Mouse (Mus musculus) lung, postnatal 25 days (tissue): Measurements from ENCODE around the gene Fbxl20.
"Not testable (repeated sequence)": the region's sequence is repeated elsewhere in the genome, so short reads cannot be mapped to it uniquely, and the experiment has no call there.

Experiments
- DNase-seq: peaks from one replicate; pipeline ENCODE4 v3.0.0; 2022; ENCODE audit warnings: low spot score

Gene Fbxl20

DNA sequence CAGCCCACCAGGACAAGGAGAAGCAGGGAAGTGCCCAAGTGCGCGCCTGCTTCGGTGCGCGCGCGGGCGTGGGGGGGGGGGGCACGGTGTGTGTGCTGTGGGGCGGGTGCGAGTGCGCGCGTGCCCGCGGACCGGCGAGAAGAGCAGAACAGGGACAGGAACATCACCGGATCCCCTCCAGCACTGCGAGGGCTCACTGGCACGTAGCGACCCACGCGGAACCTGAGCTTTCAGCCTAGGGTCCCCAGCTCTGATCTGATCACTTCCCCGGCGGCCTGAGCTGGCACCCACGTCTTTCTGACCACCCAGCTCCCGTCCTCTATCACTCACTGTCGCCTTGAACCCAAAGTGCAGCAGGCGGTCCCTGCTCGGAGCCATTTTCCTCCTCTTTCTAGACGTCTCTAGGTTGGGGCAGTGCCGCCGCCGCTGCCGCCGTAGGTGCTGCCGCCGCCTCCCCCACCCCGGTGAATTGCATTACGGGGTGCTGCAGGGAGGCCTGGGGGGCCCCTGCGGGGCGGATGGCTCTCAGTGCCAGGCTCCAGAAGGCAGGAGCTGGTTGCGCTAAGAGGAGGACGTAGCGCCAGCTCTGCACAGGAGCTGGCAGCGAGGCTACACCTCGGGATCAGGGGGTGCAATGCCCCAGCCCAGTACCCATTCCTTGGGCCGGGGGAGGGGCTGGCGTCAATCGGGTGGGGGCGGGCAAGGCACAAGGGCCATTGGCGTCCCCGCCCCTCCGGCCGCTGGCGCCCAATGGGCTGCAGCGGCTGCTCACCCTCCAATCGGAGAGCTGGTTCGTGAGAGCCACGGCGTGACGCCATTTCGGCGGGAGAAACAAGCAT, at the start of gene Fbxl20:
Gene Fbxl20, minus strand, starts transcription at position 618 of the 839 bp plus-strand sequence.
- peak; percentile 91 for DNase-seq

DNA sequence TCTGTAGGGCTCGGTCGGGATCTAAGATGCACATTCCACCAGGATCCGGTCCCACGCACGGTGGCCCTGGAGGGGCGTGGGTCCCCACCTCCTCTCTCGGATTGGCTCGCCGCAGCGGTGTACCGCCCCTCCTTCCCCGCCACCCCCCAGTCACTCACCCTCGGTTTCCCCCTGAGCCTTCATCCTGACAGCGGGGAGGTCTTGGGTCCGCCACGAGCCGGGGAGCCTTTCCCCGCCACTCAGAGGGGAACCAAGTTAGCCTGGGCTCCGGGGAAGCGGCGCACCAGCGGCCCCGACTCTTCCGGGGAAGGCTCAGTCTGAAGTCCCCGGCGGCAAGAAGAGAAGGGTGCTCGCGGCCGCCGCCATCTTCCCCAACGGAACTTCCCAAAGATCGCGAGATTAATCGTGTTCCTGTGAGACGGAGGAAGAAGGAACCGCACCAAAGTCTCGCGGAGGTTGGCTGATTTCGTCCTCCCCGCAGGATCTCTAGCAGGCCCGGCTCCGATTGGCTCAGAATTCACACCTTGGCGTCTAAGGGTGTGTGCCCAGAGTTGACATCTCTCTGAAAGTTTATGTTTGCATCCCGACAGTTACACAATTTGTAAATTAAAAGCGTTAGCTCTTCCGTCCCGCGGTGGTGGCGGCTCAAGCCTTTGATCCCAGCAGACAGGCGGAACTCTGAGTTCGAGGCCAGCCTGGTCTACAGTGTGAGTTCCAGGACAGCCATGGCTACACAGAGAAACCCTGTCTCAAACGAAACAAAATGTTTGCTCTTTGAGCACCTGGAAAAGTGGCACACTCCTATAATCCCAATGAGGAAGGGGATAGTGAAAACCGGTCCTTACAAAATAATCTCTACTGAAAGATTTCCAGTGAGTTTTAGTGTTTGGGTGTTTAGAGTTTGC, 43.0 kb upstream of the Fbxl20 start, which contains the start of gene Med1:
Gene Med1, minus strand, starts transcription at position 393 of the 905 bp plus-strand sequence.
- peak; percentile 97 for DNase-seq

DNA sequence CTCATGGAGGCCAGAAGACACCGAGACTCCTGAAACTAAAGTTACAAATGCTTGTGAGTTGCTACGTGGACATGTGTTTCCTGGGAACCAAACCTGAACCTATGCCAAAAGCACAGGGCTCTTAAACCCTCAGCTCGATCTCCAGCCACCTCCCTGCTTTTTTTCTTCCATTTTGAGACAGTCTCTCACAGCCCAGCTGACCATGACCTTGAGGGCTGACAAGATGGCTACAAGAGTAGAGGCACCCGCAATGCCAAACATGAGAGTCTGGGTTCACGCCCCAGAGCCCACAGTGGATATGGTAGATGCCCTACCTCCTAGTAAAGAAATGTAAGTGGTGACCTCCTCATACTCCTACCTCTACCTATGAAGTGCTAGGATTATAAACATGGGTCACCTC, 40.6 kb upstream of the Fbxl20 start:
- DNase-seq, result no peak

DNA sequence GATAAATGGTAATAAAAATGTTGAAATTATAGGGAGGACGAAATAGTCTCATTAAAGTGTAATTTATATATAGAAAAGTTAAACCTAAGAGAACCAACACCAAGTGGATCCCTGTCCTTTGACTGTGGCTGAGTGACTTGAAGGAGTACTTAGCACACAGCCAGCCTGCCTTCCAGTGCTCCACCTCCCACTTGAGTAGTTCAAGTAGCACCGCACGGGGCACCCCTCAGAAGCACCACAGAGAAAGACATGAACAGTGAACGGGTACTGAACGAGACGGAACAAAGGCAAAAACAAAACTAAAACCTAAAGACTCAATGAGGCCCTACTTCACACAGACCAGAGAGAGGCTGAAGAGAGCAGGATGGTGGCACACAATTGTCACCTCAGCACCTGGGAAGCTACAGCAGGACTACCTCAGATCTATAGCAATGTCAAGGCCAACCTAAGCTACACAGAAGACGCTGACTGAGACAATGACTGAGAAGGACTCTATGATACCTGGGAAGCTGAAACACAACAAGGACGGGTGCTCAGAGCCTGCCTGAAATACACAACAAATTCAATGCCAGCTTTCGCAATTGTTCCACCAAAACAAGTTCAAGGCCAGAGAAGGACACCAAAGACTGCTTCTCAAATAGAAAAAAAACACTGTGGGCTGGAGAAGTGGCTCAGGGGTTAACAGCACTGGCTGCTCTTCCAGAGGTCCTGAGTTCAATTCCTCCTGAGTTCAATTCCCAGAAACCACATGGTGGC, 37.6 kb upstream of the Fbxl20 start:
- peak; percentile 75 for DNase-seq

DNA sequence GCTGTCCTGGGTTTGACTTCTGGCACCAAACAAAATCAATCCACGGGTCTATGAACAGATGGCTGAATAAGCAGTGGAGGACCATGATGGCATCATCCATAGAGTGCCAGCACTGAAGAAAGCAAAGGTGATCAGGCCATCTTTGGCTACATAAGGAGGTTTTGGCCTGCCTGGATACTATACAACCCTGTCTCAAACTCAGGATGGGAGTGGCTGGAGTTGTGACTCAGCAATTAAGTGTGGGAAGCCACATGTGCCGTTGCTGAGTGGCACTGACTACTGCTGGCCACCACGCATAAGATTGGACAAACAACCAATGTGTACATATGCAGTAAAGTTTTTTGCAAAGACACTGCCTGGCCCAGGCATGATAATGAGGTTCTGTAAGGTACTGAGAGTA, 31.9 kb upstream of the Fbxl20 start:
- not testable (repeated sequence) for DNase-seq

DNA sequence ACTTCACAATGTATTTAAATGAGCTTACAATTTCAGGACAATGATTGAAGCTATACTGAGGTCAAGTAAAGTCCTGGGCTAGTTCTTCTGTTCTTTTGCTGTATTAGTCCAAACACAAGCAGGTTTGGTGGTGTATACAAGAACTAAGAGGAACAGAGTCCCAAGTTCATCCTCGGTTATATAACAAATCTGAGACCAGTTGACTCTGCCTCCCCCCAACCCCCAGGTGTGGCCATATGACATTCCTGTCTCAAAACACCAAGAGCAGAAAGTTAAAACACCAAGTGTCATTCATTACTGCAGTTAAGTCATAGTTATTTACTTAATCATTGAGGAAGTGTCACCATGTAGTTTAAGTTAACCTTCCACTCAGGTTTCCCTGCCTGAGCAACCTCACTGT, 18.2 kb upstream of the Fbxl20 start:
- no peak for DNase-seq

DNA sequence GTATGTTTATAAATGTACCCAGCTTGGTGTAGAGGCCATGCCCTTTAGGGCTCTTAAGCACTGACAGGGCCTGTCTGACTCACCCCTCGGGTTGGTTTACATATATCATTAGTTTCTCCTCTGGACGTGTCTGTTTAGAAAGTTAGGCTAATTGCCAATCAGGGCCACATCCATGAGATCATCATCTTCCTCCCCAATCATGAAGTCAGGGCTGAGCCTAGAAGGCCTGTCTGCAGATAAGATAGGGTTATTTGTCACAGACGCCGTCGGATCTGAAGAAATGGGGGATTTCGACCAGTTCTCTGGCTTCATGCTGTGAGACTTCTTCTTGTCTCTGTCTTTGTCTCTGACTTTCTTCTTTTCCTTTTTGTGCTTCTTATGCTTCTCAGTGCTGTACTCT, 4.9 kb upstream of the Fbxl20 start:
- no peak for DNase-seq

DNA sequence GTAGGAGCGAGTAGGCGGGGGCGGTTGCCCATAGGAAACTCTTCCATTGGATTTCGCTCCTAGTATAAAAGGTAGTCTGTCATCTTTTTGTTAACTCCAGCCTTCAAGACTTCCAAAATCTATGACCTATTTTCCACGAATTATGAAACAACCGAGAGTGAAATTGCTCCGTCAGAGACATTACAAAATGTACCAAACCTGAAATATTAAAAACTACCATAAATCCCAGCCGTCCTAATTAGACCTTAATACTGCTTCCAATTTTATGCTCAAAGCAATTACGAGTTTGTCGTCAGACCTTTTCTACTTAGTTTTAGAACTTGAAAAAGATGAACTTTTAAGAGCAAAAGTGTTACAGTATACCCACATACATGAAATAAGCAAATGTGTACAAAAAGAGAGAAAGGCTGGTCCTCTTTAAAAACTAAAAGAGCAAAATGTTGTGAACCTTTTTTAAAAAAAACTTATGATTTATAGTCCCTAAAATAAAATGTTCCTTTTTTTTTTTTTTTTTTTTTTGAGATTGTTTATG, 488 bp upstream of the Fbxl20 start:
- no peak for DNase-seq

DNA sequence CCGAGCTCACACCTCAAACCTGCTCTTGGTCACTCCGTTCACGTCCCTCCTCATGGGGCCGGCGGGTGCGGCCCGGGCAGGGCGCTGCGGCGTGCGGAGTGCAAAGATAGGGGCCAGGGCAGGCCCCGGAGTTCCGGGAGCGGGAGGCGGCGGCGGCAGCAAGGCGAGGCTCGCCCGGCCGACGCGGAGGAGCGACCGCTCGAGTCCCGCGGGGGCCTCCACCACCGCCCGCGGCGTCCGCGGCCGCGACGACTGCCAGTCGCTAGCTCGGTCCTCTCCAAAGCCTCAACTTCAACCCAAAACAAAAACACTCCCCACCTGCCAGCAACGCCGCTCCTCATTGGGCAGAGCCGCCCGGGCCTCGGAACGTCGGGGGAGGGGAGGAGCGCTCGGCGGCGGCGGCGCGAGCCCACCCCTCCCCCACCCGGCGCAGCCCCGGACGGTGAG, 876 bp downstream of the Fbxl20 start:
- DNase-seq, result peak; percentile 94

DNA sequence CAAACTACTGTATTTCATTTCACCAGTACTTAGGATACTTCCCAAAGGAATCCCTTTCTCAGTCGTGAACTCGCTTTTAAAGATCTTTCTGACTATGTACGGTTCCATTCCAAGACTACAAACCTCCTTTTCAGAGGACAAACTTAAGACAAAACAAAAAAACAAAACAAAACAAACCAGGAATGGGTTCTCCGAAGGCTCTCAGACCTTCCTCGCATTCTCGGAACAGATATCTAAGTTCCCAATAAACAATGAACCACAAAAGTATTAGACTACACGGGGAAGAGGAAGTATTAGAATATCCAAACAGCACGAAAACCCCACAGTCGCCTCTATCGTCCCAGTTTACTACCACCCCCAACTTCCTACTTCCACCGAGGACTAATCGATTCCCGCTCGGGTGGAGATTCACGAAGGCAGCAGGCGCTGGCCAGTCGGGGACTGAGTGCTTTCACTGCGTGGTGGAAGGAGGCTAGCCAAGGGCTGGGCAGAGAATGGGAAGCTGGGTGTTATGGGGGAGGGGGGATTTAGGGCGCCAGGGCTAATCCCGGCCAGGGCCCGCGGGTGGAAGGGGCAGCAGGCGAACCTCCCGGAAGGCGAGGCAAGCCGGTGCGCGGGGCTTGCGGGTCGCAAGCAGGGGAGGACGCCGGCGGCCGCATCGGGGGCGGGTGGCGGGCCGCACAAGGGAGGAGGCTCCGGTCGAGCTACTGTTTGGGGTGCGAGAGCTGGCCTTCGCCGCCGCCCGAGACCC, 1.5 kb downstream of the Fbxl20 start:
- DNase-seq, result peak; percentile 23

DNA sequence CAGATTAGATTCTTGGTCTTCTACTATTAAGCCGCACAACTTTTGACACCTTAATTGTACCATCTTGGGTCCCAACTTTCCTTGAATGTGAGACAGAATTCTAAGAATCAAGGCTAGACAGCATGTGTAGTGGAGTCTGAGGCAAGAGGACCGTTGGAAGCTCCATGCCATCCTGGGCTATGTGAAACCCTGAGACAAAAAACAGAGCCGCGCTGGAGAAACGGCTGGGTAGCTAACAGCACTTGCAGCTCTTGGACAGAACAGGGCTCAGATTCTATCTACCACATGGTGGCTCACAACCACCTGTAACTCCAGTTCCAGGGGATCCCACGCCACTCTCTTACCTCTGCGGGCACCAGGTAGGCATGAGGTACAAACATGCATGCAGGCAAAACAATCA, 4.3 kb downstream of the Fbxl20 start:
- DNase-seq, result no peak

DNA sequence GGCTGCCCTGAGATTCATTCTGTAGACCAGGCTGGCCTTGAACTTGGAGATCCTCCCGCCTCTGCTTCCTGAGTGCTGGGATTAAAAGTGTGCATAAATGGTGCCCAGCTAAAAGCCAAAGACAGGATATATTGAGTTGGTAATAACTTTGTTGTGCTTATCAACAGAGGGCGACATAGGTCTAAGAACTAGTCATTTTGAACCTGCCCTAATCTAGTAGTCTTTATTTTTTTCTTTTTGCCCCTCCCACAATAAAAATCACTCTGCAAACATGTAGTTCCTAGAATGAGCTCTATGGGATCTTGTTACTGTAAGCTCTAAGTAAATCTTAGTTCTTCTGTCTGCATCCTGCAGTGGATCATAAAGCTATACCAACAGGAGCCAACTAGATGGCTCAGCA, 7.7 kb downstream of the Fbxl20 start:
- DNase-seq, result no peak

DNA sequence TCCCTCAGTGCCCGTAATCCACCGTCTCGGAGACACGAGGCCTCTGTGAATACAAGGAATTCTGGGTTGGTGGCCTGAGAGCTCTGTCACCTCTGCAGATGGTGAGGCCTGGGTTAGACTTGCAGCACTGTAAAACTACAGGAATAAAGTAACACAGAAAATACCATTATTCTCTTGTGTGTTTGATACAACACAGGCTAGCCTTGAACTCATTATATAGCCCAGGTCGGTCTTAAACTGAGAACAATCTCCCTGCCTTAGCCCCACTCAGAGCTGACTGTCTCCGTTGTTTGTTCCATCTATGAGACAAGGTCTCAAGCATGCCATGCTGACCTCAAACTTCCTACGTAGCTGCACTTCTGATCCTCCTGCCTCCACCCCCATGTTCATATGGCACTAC, 11.3 kb downstream of the Fbxl20 start:
- DNase-seq, result no peak

DNA sequence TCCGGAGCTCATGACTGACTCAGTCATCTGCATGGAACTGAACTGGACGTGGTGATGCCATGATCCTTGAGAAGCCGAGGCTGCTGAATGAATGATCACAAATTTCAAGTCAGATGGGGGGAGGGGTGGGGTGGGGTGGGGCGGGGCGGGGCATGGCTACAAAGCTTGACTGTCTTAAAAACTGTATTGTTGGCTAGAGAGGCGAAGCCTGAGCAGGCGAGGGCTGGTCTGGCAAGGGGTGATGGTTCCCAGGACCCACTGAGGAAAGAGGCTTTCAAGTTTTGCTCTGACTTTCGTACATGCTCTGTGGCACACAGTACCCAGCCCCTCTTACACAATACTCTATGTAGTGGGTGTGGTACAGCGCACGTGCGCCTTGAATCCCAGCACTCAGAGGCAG, 12.4 kb downstream of the Fbxl20 start:
- DNase-seq, result no peak

DNA sequence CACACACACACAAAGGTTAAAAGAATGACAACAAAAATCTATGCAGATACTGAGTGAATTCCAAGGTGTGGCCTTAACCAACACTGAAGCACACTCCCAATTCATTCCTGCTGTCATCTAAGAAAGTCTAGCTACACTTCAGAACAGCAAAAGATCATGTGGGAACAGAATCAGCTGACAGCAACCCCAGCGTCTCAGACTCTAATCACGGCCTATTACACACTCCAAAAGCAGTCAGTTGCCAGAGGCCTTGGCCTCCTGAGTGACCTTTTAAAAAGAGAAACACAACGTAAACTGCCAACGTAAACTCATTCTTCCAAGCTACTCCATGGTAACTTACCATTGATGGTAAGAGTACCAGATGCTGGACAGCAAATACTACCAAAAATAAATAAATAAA, 15.3 kb downstream of the Fbxl20 start:
- DNase-seq, result no peak

DNA sequence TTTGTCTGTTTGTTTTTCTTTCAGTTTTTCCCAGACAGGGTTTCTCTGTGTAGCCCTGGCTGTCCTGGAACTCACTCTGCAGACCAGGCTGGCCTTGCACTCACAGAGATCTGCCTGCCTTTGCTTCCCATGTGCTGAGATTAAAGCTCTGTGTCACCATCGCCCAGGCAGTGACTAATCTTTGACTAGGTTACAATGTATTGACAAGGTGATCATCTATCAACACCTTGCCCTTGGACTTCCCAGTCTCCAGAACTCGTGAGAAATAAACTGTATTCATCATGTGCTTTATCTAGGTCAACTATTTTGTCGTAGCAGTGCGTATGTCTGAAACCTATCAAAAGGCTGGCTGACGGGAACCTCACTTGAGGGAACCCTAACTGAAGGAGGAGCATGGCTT, 26.8 kb downstream of the Fbxl20 start:
- DNase-seq, result no peak

DNA sequence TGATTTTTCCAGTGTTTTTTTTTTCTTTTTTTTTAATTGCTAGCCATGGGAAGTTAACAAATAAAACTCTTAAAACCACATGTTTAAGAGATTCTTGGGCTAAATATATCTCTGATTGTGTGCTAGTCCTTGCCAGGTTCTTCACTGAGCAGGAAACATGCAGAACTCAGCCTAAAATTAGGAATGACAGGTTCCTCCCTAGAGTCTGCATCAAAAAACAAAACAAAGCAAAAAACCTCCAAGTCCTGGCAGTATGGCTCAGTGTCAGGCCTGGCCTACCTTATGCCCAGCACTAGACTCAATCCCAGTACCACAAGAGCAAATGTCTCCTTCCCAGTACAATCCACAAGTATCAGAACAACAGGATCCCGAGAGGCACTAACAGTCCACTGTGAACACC, 35.8 kb downstream of the Fbxl20 start:
- DNase-seq, result no peak

DNA sequence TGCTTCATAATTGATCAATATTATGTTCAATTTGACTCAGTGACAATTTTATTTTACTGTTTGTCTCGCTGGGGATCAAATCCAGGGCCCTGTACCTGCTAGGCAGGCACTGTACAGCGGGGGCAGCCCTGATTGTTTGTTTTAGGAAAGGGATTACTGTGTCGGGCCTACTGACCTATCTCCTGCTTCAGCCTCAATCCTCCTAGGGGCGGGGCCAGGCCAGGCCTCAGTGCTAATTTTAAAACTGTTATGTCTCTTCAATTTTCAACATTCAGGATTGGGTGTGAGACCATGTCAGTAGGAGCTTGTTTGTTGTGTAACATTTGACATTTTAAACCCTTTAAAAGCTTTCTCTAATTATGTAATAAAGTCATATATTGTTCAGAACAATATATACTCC, 36.7 kb downstream of the Fbxl20 start:
- DNase-seq, result no peak

DNA sequence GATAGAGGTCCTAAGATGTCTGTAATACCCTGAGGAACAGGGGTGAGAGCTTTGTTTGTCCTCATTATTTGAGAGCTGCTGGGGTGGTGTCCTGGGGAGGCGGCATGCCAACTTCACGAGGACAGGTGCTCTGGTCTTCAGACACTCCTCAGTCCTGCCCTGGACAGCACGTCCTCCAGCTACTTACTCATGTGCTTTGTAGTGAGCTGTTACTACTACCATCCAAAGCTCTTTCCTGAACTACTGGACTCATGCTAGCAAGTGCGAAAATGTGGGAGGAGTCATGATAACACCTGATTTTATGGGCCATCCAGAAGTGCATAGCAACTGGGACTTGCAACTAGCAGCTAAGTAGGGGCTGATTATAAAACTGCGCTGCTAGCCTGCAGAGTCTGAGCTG, 40.5 kb downstream of the Fbxl20 start:
- DNase-seq, result no peak

DNA sequence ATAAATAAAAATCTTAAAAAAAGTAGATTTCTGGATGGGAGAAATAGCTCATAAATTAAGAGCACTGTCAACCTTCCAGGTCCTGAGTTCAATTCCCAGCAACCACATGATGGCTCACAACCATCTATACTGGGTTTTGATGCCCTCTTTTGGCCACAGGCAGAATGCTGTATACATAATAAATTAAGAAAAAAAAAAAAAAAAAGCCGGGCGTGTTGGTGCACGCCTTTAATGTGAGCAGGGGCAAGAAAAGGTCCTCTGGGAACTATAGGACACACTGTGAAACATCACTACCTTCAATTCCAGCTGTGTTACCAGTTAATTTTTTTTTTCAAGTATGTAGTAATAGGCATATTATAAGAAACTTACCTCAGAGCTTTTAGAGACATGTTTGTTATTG, 48.9 kb downstream of the Fbxl20 start:
- no peak for DNase-seq

DNA sequence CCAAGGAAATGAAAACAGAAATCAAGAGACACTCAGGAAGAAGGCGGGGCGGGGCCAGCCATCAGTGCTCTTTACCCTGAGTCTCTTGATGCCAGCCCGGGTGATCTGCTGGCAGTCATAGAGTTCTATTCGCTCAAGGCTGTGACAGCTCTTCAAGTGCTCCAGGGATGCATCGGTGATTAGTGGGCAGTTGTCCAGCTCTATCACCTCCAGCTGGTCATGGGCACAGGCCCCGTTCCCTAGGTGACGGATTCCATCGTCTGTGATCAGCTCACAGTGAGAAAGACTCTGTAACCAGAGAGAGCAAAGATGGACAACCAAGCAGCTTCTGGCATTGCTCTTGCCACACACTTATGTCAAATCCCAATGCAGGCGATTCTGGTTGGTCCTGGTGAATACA, 59.6 kb downstream of the Fbxl20 start:
- no peak for DNase-seq
